Mouse (Mus musculus) embryonic stem cell, embryonic (primary cell): ENCODE data around the gene Fbxo21.

Source experiments
- CTCF ChIA-PET, 4 experiments: fragments of 300-600 bp in 2 of 4; fragments of 350-600 bp in 2 of 4; sonication (Branson Sonifier 250); formaldehyde crosslinking; loops; one replicate each; lab custom pipeline; 2022; ENCODE audit warnings: inconsistent platforms in 2 of 4; lab: Charles Lee
- POLR2A ChIA-PET, 4 experiments: fragments of 300-600 bp in 2 of 4; fragments of 350-600 bp in 2 of 4; sonication (Branson Sonifier 250); formaldehyde crosslinking; loops; one replicate each; lab custom pipeline; 2022; ENCODE audit warnings: antibody characterized with exemption in 4 of 4, inconsistent platforms in 1 of 4; lab: Charles Lee

Gene Fbxo21

GRCm38 (mm10) chr5:117976657-117977500 is at the start of gene Fbxo21:
Gene Fbxo21, plus strand, starts transcription at chr5:117976730.
- ChIA-PET POLR2A (interaction anchor here (0.6 to 4.9 kb wide), 27 partner anchors 9 to 1970 kb away, joined by 3 to 36 read pairs (median 3); partner anchors contain the start of gene Tesc (in 1 of the 4)), CTCF (interaction anchor here (0.6 to 2.1 kb wide), 15 partner anchors 18 to 475 kb away, joined by 3 to 7 read pairs (median 3); no protein-coding TSS in a partner anchor)

- ChIA-PET POLR2A (interaction anchor here in 2 of 4 experiments (0.7 to 0.9 kb wide), 2 partner anchors 13 to 823 kb away, joined by 3 read pairs; no protein-coding TSS in a partner anchor), CTCF (interaction anchor here in 2 of 4 experiments (1.0 to 1.3 kb wide), 3 partner anchors 10 to 426 kb away, joined by 4 to 5 read pairs (median 5); no protein-coding TSS in a partner anchor)
Measured at GRCm38 (mm10) chr5:117928553-117928952, 48.0 kb upstream of the Fbxo21 start.

- ChIA-PET CTCF (interaction anchor here (0.6 to 4.6 kb wide), 25 partner anchors 9 to 427 kb away, joined by 3 to 33 read pairs (median 4); no protein-coding TSS in a partner anchor), POLR2A (interaction anchor here in 2 of 4 experiments (0.9 to 1.1 kb wide), 2 partner anchors 9 kb away, joined by 3 to 6 read pairs; no protein-coding TSS in a partner anchor)
Measured at GRCm38 (mm10) chr5:117932222-117932621, 44.3 kb upstream of the Fbxo21 start.

GRCm38 (mm10) chr5:117932862-117933261 is 43.7 kb upstream of the Fbxo21 start:
- ChIA-PET CTCF (interaction anchor here (0.5 to 4.6 kb wide), 44 partner anchors 9 to 1729 kb away, joined by 3 to 33 read pairs (median 4); no protein-coding TSS in a partner anchor), POLR2A (interaction anchor here in 2 of 4 experiments (0.6 to 1.1 kb wide), 4 partner anchors 9 to 372 kb away, joined by 3 to 6 read pairs (median 4); no protein-coding TSS in a partner anchor)

- CTCF ChIA-PET = interaction anchor here (0.6 to 1.4 kb wide), 6 partner anchors 10 to 1365 kb away, joined by 3 to 4 read pairs (median 3); no protein-coding TSS in a partner anchor
- POLR2A ChIA-PET = interaction anchor here in 1 of 4 experiments (1.1 kb wide), 1 partner anchor 424 kb away, joined by 3 read pairs; no protein-coding TSS in a partner anchor
Measured at GRCm38 (mm10) chr5:117936346-117936745, 40.2 kb upstream of the Fbxo21 start.

GRCm38 (mm10) chr5:117937186-117937585 is 39.3 kb upstream of the Fbxo21 start:
- ChIA-PET CTCF (interaction anchor here in 3 of 4 experiments (0.6 to 2.7 kb wide), 5 partner anchors 11 to 1365 kb away, joined by 3 to 27 read pairs (median 10); no protein-coding TSS in a partner anchor), POLR2A (no interaction called here)

GRCm38 (mm10) chr5:117938182-117938581 is 38.3 kb upstream of the Fbxo21 start:
- ChIA-PET POLR2A (interaction anchor here in 3 of 4 experiments (0.6 to 1.3 kb wide), 8 partner anchors 11 to 660 kb away, joined by 3 to 4 read pairs (median 3); no protein-coding TSS in a partner anchor), CTCF (interaction anchor here (0.5 to 2.7 kb wide), 49 partner anchors 8 to 753 kb away, joined by 3 to 27 read pairs (median 4); no protein-coding TSS in a partner anchor)

GRCm38 (mm10) chr5:117939402-117939801 is 37.1 kb upstream of the Fbxo21 start:
- ChIA-PET POLR2A (interaction anchor here in 1 of 4 experiments (0.6 kb wide), 1 partner anchor 435 kb away, joined by 3 read pairs; no protein-coding TSS in a partner anchor), CTCF (interaction anchor here in 2 of 4 experiments (0.7 to 2.7 kb wide), 2 partner anchors 118 to 422 kb away, joined by 8 to 10 read pairs; no protein-coding TSS in a partner anchor)

- CTCF ChIA-PET = interaction anchor here (0.6 to 2.4 kb wide), 44 partner anchors 8 to 464 kb away, joined by 3 to 14 read pairs (median 3); partner anchors contain the start of gene Tesc (in 1 of the 4)
Measured at GRCm38 (mm10) chr5:117941552-117941951, 35.0 kb upstream of the Fbxo21 start.

GRCm38 (mm10) chr5:117946605-117947004 is 29.9 kb upstream of the Fbxo21 start:
- CTCF ChIA-PET = interaction anchor here (0.5 to 4.1 kb wide), 65 partner anchors 8 to 641 kb away, joined by 3 to 27 read pairs (median 4); partner anchors contain the start of gene Fbxo21 (in 3 of the 4)
- POLR2A ChIA-PET = interaction anchor here in 2 of 4 experiments (0.6 to 0.9 kb wide), 2 partner anchors 46 to 103 kb away, joined by 3 read pairs; no protein-coding TSS in a partner anchor

More at GRCm38 (mm10) chr5:117941552-117941951, 35.0 kb upstream of the Fbxo21 start:
- POLR2A ChIA-PET = interaction anchor here in 3 of 4 experiments (0.6 to 1.0 kb wide), 4 partner anchors 10 to 77 kb away, joined by 3 to 6 read pairs (median 4); no protein-coding TSS in a partner anchor

- ChIA-PET CTCF (interaction anchor here (0.6 to 4.1 kb wide), 24 partner anchors 11 to 444 kb away, joined by 3 to 27 read pairs (median 5); no protein-coding TSS in a partner anchor), POLR2A (interaction anchor here in 3 of 4 experiments (0.6 to 2.0 kb wide), 9 partner anchors 9 to 547 kb away, joined by 3 to 5 read pairs (median 3); partner anchors contain the start of gene Fbxo21 (in 2 of the 3))
Measured at GRCm38 (mm10) chr5:117949393-117949792, 27.1 kb upstream of the Fbxo21 start.

GRCm38 (mm10) chr5:117953893-117954292 is 22.6 kb upstream of the Fbxo21 start:
- CTCF ChIA-PET = interaction anchor here in 2 of 4 experiments (0.6 to 1.5 kb wide), 9 partner anchors 13 to 451 kb away, joined by 3 to 5 read pairs (median 3); no protein-coding TSS in a partner anchor
- POLR2A ChIA-PET = interaction anchor here in 1 of 4 experiments (1.0 kb wide), 1 partner anchor 9 kb away, joined by 3 read pairs; no protein-coding TSS in a partner anchor

- CTCF ChIA-PET = interaction anchor here in 3 of 4 experiments (0.5 to 2.7 kb wide), 11 partner anchors 8 to 839 kb away, joined by 3 to 19 read pairs (median 4); no protein-coding TSS in a partner anchor
- POLR2A ChIA-PET = interaction anchor here in 1 of 4 experiments (1.0 kb wide), 1 partner anchor 10 kb away, joined by 3 read pairs; no protein-coding TSS in a partner anchor
Measured at GRCm38 (mm10) chr5:117954429-117954828, 22.1 kb upstream of the Fbxo21 start.

- ChIA-PET CTCF (interaction anchor here (0.5 to 2.7 kb wide), 58 partner anchors 8 to 1903 kb away, joined by 3 to 19 read pairs (median 4); partner anchors contain the start of gene Fbxo21 (in 1 of the 4)), POLR2A (interaction anchor here in 3 of 4 experiments (0.5 to 1.5 kb wide), 7 partner anchors 12 to 403 kb away, joined by 3 to 4 read pairs (median 3); no protein-coding TSS in a partner anchor)
Measured at GRCm38 (mm10) chr5:117955675-117956420, 20.7 kb upstream of the Fbxo21 start.

- ChIA-PET POLR2A (interaction anchor here in 3 of 4 experiments (0.6 to 3.8 kb wide), 8 partner anchors 12 to 1720 kb away, joined by 3 to 36 read pairs (median 3); partner anchors contain the start of gene Fbxo21 (in 2 of the 3)), CTCF (interaction anchor here in 3 of 4 experiments (0.9 to 3.5 kb wide), 6 partner anchors 9 to 459 kb away, joined by 3 to 12 read pairs (median 4); no protein-coding TSS in a partner anchor)
Measured at GRCm38 (mm10) chr5:117964750-117965149, 11.8 kb upstream of the Fbxo21 start.

- ChIA-PET CTCF (interaction anchor here (0.5 to 3.5 kb wide), 13 partner anchors 11 to 1677 kb away, joined by 3 to 12 read pairs (median 5); no protein-coding TSS in a partner anchor), POLR2A (interaction anchor here (0.5 to 3.8 kb wide), 11 partner anchors 9 to 689 kb away, joined by 3 to 36 read pairs (median 3); partner anchors contain the start of gene Fbxo21 (in 3 of the 4))
Measured at GRCm38 (mm10) chr5:117966956-117967355, 9.6 kb upstream of the Fbxo21 start.
